Mouse (Mus musculus) gonadal fat pad, adult 2 months (tissue): ENCODE results near the gene Htr5b. TPM values are rescaled to one million over a fixed set of nuclear protein-coding genes. Genes with fewer than 3 reads are reported as not detected.

Source experiments
- DNase-seq: peaks from one replicate; pipeline ENCODE4 v3.0.0-alpha.2; 2012; ENCODE audit warnings: low read depth
- polyA plus RNA-seq: library from polyadenylated mRNA; depleted of rRNA; stranded (reverse); fragments of >200 nt; gene quantifications from 2 replicates; pipeline ENCODE4 v1.2.3, GENCODE M21; 2012; rRNA removed

The Htr5b gene
- 1.9 and 3.9 TPM in 2 replicates for polyA plus RNA-seq

DNA sequence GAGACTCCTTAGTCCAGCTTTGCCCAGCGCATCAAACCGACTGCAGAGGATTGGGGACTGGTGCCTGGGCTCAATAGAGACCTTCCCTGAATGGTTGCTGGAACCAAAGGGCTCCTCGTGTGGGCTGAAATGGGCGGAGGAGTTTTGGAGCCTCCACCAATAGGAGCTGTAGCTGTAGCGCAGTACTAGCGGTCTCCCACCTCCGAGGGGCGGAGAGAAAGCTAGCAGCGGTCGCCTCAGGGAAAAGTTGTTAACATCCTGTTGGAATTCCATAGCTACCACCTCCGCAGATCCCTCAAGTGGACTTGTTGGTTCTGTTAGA, at the start of gene Htr5b:
TSS of gene Htr5b (minus strand) at position 67 of the 322 bp plus-strand sequence.
- peak; percentile 14 for DNase-seq

DNA sequence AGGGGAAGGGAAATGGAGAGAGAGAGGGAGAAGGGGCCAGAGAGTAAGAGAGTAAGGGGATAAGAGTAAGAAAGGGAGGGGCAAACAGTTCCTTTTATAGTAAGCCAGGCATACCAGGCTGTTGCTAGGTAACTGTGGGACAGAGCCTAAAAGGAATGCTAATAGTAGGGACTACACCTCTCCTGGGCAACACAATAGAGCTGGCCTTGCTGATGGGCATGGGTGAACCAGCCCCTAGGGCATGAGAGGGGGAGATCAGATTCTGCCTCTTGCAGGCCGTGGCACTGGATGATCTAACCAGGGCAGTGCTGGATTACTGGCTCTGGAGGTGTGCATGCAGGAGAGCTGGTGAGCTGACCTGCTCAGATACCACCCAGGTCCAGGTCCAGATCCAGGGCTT, 49.2 kb upstream of the Htr5b start:
- no peak for DNase-seq

DNA sequence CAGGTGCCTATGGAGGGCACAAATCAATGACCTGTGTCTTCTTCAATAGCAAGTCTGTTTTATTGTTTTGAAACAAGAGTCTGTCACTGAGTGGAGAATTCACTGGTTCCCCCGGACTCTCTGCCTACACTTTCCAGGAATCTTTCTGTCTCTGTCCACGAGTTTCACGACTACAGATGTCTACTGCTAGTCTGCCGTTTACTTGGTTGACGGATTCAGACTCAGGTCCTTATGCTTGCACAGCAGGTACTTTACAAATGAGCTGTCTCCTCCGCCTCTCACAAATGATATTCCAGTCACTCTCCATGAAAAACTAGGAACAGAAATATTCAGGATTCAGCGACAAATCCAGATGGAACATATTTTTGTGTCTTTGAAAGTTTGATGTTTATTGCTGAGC, 42.3 kb upstream of the Htr5b start:
- no peak for DNase-seq

DNA sequence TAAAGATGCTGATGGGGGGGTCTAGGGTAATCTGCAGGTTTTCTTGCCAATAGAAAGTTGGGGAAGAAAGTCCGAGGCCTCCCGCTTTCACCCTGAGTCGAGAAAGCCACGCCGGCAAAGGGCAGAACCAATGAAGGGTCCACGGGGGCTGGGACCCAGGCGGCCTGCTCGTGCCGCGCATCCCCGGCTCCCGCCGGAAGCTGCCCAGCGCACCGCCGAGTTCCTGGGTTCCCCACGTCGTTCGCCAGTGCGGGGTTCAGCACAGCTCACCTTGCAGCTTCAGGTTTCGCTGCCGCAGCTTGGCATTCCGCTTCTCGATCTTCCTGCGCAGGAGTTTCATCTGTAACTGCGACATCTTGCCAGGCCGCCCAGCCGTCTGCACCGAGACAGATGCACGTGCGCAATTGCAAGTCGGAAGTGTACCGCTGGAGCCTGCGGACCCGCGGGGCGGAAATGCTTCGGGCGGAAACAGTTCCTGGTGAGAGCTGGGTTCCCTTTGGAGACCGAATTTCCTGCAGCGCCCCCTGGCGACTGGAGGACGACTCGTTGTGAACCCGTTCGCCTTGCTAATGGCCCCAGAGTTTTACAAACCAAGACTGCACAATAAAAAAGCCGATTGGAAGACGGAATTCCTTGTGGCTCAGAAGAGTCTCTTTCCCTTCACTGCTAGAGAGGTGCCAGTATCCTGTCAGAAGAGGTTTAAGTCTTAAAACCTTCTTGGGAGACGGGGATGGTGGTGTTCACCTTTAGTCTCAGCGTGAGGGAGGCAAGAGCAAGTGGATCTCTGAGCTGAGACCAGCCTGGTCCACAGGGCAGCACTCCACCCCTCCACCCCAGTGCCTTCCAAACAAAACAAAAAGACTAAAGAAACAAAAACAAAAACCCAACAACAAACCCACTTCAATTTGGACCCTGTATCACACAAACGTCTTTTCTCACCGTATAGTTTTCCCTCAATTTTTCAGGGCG, 39.5 kb upstream of the Htr5b start, which contains the start of gene Ddx18:
TSS of gene Ddx18 (minus strand) at position 469 of the 969 bp plus-strand sequence.
- DNase-seq: no peak

DNA sequence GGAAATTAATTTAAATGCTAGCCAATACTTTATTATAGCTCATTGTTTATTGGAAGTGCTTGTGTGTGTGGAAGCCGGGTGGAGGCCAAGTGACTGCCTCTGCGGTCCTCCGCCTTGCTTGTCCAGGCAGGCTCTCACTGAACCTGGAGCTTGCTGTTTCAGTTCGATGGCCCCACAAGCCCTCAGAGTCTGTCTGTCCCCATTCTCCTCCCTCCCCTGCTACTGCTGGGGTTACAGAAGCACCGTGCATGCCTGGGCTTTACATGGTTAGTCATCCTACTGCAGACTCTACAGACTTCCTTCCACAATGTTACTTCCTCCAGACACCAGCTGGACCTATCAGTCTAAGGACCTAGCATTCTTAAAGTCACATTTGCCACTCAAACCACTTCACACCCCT, 29.6 kb upstream of the Htr5b start:
- no peak for DNase-seq

DNA sequence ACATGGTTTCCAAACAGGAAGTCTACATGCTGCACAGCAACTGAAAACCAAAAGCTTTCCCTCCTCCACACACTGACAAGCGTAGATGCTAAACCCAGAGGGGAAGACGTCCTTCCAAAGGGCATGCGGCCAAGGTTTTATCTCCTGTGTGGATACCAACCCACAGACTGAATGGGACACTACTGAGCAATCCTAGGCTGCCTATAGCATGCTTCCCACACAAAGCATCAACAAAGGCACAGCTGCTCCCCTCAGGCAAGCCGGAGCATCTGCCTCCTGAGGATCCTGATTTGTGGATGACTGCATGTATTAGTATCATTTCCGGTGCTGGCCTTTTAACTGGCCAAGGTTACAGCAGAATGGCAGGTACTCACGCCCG, 23.2 kb upstream of the Htr5b start:
- peak; percentile 58 for DNase-seq

DNA sequence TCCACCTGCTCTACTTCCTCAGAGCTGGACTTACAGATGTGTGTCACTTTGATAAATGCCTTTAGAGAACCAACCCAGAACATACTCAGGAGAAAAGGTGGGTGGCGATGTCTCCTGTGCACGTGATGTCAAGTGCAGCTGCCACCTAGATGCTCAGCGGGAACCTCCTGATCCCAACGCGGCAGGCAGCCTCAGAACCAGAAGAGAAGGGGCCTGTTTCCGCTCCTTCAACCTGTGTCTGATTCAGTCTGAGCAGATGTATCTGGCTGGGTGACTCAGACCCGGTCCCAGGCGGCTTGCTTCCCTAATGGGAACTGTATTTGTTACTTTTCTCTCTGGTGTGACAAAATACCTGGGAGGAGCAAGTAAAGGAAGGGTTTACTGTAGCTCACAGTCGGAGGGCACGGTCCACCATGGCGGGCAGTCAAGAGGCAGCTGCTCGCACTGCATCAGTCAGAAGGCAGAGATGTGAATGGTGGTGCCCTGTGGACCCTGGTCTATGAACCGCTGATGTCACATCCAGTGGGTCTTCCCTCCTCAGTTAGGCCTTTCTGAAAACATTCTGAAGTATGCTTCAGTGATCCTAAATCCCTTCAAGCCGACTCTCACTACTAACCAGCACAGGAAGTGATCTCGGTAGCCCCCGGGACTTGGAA, 22.7 kb upstream of the Htr5b start:
- DNase-seq: no peak

DNA sequence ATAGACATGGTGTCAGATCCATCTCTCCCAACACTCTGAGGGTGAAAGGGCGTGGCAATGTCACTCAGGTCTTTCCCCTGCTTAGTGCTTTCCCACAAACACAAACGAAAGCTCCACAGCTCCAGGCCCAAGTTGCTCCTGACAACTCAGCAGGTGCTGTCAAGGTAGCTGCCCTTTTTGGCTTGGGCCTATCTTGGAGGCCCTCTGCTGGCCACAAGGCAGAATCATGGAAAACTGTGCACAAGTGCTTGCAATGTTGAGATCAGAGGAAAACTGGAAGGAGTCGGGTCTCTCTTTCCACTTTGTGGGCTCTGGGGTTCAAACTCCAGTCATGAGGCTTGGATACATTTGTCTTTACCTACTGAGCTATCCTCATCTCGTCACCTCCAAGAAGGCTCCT, 21.2 kb upstream of the Htr5b start:
- no peak for DNase-seq

DNA sequence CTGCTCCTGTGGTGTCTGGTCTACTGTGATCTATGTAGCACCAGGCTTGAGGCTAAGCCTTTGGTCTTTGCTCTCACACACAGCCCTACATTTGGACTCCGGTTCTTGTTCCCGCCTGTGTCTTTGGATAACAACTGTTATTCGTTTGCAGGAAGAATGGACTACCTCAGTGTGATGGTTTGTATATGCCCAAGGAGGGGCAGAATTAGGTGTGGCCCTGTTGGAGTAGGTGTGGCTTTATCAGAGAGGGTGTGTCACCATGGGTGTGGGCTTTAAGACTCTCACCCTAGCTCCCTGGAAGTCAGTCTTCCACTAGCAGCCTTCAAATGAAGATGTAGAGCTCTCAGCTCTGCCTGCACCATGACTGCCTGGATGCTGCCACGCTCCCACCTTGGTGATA, 20.4 kb upstream of the Htr5b start:
- no peak for DNase-seq

DNA sequence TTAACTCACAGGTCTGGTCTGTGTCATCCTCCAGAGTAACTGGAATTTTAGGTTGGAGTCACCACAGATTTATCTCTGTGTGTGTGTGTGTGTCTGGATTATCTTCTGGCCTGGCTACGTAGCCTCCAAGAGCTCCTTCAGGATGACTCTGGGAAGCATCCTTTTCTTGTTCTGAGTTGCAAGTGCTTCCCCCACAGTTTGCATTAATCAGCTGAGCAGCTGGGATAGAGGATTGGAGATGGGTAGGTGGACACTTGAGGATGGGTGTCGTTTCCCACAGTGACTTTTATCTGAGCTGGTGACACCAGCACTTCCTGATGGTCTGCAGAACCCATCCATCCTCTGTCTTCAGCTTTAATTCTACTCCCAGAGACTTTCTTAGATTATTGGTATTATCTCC, 18.6 kb upstream of the Htr5b start:
- no peak for DNase-seq

DNA sequence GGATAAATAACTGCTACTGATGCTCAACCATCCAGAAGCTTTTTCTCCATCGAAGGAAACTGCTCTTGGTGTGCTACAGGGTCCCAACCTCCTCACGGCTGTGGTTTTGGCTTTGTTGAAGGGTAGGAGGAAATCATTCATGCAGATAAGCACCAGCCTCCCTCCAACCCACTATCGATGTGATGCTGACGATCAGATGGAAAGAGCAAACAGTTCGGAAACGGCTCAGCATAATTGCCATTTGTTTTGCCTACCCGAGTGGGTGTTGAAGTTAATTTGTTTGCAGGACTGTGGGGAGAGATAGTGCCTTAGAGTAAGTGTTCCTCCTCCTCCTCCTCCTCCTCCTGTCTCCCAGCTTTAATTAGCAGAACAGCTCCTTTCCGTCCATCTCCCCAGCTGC, 12.1 kb upstream of the Htr5b start:
- no peak for DNase-seq

DNA sequence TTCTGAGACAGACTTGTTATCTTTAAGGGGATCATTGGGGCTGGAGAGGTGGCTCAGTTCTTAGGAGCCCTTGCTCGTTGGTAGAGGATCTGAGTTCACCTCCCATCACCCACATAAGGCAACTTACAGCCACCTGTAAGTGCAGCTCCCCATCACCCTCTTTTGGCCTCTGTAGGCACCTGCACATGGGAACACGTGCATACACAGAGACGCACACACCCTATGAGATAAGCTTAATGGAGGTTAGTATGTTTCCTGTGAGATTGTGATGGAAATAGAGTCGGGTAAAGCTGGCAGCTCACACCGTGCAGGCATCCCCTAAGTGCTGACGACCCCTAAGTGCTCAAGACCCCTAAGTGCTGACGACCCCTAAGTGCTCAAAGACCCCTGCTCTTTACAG, 3.2 kb upstream of the Htr5b start:
- no peak for DNase-seq

DNA sequence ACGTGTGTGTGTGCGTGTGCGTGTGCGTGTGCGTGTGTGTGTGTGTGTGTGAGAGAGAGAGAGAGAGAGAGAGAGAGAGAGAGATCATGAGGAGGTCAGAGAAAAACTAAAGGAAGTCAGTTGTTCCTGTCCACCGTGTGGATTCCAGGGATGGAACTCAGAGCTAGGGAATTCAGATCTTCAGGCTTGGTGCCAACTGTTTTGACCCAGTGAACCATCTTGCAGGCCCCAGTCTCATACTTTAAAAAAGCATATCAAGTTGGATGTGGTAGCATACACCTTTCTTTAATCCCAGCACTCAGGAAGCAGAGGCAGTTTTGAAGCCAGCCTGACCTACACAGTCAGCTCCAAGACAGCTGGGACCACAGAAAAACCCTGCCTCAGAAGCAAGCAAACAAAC, 1.0 kb upstream of the Htr5b start:
- no peak for DNase-seq

DNA sequence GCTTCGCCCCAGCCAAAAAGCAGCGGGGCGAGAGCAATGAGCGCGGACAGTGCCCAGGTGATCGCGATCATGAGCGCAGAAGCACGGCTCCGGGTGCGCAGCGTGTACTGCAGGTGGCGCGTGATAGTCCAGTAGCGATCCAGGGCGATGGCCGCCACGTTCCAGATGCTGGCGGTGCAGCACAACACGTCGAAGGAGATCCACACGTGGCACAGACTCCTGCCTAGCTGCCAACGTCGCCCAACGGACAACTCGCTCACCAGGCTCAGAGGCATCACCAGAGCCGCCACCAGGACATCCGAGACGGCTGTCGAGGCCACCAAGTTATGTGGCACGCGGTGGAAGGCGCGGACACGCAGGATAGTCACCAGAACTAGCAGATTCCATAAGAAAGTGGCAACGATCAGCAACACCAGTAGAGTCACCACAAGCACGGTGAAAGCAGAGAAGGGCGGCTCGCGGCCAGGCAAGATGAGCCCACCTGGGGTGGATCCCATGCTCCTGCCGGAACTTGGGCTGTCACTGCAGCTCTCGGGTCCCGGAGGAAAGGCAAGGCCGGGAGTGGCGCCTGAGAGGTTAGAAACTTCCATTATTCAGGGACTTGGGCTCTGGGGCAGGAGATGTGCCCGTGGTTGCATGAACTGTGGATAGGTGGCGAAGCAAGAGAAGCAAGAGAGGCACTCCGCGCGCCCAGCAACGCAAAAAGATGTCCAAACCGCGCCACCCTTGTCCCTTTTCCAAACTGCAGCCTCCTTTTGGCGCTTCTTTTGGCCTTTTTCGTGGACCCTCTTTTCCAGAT, 466 bp downstream of the Htr5b start:
- no peak for DNase-seq

DNA sequence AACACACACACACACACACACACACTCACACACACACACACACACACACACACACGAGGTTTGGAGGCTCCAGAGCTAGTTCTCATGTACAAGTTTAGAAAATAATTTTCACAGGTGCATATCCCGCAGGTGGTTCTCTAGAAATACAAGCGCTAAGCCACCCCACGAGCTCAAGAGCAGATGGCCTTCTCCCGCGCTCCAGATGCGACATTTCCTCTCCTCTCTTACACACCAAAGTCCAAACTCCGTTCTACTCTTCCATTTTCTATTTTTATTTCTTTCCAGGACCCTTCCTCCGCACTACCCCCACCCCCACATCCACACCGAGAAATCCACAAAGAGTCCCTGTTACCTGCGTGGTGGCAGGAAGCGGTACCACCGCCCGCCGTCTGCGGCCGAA, 1.2 kb downstream of the Htr5b start:
- DNase-seq: no peak

DNA sequence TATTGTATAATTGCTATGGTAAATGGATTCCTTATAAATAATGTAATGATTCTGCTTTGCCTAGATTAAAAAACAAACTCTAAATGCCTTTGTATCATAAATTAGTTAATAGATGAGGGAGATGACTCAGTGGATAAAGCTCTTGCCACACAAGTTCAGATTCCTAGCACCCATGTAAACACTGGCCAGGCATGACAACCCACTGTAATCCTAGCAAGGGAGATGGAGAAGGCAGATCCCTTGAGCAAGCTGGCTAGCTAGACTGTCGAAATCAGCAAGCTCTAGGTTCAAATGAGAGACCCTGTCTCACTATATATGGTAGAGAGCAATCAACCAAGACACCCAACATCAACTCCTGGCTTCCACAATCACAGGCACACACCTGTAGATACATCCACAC, 9.7 kb downstream of the Htr5b start:
- DNase-seq: no peak

DNA sequence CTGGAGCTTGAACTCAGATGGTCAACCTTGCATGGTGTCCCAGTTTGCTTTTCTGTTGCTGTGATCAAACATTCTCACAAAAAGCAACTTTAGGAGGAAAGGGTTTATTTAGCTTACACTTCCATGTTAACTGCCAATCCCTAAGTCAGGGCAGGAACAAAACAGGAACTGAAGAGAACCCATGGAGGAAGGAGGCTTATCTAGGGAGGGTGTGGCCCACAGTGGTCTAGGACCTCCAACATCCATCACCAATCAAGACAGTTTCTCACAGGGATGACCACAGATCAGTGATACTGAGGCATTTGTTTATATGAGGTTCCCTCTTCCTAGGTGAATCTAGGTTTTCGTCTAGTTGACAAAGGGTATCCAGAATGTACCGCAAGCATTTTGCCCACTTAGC, 16.3 kb downstream of the Htr5b start:
- DNase-seq: no peak

DNA sequence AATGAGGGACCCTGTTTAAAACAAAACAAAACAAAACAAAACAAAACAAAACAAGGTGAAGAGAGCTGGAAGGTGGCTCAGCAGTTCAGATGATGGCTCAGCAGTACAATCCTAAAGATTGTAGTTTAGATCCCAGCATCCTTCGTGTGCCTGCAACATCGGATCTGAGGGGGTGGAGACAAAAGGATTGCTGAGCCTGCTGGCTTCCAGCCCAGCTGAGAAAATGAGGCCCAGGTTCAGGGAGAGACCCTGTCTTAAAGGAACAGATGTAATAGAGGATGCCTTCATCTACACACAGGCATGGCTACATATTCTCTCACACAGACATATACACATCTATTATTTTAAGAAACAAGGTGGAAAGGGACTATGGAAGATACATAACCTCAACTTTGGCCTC, 17.1 kb downstream of the Htr5b start:
- no peak for DNase-seq

DNA sequence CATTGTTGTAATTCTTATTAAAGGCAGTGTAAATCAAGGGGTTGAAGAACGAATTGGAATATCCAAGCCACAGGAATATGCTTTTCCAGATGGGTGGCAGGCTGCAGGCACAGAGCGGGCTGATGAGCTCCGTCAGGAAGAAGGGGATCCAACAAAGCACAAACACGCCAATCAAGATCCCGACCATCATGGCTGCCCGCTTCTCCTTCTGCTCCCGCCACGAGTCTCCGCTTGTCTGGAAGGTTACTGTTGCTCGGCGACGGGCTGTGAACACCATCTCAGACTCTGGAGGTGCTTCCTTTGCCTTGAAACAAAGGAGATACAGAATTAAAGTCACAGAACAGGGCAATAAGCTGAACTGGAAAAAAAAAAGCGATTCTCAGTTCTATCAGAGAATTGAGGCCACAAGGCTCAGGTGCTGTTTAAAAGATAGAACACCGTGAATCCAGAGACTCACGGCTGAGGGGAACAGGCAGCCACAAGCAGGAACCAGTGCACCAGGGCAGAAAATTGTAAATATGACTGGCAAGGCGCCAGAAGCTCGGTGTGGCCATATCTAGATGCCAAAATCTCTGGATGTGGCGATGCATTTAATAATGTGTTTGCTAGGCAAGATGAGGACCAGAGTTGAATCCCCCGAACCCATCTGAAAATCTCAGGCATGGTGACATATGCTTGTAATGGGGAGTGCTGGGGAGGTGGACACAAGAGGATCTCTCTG, 17.7 kb downstream of the Htr5b start:
- DNase-seq: no peak

DNA sequence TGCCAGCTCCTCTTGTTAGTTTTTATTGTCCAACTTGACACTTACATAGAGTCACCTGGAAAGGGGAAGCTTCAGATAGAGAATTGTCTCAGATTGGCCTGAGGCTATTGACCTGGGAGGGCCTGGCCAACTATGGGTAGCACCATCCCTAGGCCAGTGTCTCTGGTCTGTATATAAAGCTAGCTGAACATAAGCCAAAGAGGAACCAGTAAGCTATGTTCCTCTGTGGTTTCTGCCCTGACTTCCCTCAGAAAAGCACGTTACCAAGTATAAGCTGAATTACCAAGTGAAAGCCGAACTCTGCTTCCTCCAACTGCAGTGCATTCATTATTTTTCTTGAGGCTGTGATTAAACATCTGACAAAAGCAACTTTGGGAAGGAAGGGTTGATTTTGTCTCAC, 19.5 kb downstream of the Htr5b start:
- DNase-seq: no peak

DNA sequence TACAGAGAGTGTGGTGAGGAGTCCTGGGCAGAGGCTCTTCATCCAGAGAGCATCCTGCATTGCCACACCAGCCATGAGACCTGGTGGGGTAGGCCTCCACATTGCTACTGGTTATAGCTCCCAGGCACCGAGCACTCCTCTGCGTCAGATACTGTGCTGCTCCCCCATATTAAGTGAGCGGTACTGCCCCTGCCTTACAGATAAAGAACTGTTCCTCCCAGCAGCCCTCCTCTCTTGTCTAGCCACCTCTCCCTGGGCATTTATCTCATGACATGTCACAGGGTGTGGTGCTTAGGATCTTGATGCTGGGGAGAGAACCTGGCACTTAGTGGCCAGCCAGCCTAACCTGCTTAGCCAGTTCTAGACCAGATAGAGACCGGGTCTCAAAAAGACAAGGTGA, 31.2 kb downstream of the Htr5b start:
- DNase-seq: no peak

DNA sequence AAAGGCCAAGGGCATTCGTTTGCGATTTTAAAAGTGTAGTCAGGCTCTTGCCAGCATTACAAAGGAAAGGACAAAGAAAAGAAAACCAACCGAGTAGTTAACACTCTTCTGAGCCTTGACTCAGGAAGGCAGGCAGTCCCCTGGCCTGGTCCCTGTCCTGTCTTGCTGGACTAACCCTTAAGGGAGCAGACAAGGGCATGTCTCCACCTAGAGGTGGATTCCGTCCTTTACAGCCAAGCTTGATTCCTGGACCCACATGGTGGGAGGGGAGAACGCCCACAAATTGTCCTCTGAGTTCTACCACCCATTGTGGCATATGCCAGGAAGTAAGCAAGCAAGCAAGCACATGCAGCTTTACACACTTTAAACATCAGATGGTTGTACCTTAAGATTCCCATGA, 38.0 kb downstream of the Htr5b start:
- DNase-seq: no peak
